Mouse (Mus musculus) layer of hippocampus, adult 9-11 months (tissue): Measurements from ENCODE around the gene Mei1.

Experiments
- DNase-seq: peaks from one replicate; pipeline ENCODE4 v3.0.0; 2022

The Mei1 gene

DNA sequence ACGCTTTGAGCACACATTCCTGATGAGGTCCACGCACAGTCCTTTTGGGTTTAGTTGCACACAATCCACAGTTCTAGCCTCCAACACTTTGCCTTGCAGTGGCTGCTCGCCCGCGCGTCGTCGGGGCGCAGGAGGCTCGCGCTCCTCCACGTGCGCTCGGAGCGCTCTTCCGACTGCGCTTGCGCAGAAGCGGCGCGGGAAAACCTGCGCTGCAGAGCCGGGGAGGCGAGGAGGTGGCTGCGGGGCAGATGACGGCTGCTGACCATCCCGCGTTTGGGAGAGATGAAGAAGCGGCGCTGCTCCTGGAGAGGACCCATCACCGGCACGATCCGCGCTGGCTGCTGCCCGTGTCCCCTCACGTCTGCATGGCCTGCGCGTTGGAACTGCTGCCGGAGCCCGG is at the start of gene Mei1:
Gene Mei1 (plus strand): TSS at position 99 of the 400 bp plus-strand sequence.
- no peak for DNase-seq

DNA sequence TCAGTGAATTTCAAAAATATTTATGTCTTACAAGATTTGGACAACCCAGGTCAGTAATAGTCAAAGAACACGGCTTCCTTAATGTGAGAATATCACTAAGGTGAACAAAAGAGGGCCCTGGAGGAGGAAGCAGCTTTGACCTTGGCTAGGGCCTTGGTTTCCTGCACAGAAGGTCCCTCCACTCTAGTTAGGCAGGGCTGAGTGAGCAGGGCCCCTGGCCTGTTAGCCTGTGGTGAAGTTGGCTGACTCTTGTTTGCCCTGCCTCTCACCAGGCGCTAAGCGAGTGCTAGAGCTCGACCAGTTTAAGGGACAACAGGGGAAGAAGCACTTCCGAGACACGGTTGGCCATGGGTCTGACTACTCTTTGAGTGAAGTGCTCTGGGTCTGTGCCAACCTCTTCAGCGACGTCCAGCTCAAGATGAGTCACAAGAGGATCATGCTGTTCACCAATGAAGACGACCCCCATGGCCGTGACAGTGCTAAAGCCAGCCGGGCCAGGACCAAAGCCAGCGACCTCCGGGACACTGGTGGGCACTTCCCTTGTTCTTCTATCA is 47.2 kb upstream of the Mei1 start:
- DNase-seq, result no peak

DNA sequence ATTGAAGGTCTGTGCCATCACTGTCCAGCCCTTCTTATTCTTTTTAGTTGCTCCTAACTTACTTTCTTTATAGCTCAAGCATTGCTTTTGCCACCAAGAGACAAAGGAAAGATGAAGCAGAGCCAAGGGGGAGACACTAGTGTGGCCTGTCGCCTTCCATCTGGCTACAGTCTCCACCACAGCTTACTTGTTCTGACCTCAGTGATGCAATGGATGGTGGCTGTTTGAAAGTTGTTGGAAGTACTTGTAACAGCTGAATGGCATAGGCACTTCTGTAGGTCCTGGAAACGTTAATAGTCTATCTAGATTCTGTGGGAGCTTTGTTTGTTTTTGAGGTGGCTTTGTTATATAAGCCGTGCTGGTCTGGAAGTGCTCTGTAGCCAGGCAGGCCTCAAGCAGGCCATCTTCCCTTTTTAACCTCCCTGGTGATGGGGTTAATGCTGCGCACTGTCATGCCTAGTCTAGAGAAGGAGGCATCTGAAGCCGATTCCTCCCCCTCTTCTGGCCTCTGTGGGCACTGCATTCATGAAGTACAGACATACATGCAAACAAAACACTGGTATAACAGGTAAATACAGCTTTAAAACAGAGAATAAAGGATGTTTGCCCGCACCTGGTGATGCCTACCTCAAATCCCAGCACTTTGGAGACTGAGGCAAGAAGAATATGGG is 45.7 kb upstream of the Mei1 start:
- no peak for DNase-seq

DNA sequence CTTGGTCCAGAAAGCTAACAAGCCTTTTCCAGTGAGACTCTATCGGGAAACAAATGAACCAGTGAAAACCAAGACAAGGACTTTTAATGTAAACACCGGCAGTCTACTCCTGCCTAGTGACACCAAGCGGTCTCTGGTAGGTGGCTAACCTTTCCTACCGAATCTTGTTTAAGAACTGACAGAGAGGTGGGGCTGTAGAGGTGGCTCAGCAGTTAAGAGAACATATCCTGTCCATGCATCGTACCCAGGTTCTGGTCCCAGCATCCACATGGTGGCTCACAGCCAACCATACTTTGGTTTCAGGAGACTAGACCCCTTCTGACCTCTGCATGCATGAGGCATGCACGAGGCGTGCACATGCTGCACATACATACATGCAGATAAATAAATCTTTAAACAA is 42.5 kb upstream of the Mei1 start:
- no peak for DNase-seq

DNA sequence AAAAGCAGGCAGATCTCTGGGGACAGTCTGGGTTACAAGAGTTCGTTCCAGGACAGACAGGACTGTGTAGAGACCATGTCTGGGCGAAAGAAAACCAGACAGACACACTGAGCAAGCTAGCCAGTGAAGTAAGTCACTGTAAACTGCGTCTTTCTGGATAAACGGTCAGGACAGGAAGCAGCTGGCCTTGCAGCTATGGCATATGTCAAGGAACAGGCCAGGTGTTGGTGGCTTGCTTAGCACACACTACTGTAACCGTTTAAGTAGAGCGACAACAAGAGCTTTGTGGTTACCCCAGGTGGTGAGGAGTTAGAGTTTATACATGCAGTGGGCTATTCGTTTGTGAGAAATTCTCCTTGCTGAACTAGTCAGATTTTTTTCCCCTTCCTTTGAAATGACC is 42.1 kb upstream of the Mei1 start:
- DNase-seq, result no peak

DNA sequence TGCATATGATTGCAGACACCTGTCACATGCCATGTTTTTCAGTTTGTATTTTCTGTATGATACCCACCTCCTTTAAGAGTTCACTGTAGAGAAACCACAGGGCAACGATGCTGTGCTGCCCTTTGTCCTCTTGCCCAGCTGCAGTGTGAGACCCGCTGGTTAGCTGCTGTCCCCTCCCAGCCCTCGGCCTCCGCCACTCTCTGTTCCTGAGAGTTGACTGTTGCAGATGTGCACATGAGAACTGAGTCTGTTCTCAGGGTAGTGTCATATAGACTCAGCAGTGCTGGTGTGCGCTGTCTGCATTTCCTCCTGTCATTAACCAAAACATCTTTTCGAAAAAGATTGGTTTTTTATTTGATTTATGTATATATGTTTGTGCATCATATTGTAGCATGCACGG is 37.4 kb upstream of the Mei1 start:
- DNase-seq, result no peak

DNA sequence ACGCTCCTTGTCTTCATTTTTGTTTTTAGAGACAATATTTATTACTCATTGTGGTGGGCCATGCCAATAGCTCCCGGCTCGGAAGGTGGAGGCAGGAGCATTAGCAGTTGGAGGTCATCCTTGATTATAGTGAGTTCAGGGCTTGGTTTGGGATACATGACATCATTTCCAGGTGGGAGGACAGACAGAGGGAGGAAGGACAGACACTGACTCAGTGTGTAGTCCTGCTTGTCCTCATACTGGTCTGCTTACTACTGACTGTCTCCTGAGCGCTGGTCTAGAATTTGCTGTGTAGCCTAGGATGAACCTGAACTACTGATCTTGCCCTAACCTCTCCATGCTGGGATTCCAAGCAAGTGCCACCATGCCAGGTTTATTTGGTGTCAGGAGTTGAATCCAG is 36.0 kb upstream of the Mei1 start, which contains the start of gene Desi1:
Gene Desi1 (minus strand): TSS at position 101 of the 400 bp plus-strand sequence.
- DNase-seq, result no peak

DNA sequence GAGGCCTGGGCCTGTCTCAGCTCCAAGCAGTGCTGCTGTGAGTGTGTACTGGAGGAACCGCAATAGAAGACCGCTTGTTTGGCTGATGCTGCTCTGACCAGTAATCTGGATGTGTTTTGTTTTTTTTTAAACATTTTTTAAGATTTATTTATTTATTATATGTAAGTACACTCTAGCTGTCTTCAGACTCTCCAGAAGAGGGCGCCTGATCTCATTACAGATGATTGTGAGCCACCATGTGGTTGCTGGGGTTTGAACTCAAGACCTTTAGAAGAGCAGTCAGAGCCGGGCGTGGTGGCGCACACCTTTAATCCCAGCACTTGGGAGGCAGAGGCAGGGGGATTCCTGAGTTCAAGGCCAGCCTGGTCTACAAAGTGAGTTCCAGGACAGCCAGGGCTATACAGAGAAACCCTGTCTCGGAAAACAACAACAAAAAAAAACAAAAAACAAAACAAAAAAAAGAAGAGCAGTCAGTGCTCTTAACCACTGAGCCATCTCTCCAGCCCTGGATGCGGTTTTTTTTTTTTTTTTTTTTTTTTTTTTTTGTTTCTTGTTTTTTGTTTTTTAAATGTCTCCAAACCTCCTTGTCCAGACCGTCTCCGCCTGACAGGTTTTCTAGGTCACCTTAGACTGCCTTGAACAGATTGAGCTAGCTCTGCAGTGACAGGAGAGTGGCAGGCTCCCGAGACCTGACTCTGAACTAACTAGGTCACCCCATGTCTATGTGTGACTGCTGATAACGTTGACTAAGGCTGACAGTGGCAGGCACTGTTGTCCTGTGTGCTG is 33.7 kb upstream of the Mei1 start:
- DNase-seq, result no peak

DNA sequence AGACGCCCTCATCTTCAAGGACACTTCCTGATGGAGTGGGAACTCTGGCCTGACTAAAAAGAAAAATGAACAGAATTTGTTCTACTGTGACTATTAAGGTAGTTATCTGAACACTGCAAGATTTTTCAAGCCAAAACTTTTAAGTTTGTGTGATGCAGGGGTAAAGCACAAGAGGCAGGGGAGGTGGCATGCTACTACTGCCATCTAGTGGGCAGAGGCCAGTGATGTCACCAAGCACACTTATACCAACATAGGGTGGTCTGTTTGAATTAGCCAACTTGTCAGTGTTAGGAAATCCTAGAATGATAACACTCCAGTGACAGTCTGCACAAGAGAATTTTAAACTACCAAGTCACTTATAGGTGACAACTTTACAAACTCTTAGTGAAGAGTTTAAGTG is 29.1 kb upstream of the Mei1 start:
- no peak for DNase-seq

DNA sequence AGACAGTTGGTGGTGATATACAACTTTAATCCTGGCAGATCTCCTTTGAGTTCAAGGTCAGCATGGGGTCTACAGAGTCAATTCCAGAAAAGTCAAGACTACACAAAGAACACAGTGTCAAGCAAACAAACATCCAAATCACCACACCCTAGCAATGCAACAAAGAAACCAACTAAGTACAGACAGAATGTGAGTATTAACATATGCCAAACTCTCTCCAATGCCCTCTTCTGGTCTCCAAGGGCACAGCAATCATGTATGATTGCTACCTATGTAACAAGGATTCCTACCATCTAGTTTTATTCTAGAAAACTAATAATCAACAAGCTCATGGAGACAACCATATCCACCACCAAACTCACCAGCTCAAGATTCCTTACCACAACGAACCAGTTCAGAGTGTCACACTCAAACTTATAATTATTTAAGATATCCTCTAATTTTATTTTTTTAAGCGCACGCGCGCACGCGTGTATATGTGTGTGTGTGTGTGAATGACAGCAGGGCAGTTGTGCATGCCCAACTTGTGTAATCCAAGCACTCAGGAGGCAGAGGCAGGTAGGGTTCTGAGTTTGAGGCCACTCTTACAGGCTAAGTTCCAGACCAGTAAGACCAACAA is 25.5 kb upstream of the Mei1 start:
- DNase-seq, result no peak

DNA sequence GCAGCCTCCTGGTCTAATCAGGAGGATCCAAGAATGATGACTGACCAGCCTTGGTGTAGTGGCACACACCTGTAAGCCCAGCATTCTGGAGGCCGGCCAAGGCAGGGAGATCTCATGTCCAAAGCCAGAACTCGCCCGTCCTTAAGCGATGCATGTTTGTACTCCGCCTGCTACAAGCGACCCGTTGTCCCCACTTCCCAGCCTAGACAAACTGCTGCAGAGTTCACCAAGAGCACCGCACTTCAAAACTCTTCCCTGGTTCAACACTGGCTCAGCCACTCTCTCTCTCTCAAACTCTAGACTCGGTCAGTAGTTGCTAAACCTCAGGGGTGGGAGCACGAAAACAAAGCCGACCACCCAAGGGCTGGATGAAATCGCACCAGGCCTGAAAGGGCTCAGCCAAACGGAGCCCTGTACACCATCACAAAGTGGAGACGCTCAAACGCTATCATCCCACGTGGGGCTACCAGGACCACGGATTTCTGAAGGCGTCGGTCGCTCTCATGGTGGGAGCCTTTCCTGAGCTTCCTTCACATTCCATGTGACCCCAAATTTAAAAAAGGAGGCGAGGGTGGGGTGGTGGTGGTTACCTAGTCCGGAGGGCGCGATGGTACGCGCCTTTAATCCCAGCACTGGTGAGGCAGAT is 23.4 kb upstream of the Mei1 start:
- DNase-seq, result no peak

DNA sequence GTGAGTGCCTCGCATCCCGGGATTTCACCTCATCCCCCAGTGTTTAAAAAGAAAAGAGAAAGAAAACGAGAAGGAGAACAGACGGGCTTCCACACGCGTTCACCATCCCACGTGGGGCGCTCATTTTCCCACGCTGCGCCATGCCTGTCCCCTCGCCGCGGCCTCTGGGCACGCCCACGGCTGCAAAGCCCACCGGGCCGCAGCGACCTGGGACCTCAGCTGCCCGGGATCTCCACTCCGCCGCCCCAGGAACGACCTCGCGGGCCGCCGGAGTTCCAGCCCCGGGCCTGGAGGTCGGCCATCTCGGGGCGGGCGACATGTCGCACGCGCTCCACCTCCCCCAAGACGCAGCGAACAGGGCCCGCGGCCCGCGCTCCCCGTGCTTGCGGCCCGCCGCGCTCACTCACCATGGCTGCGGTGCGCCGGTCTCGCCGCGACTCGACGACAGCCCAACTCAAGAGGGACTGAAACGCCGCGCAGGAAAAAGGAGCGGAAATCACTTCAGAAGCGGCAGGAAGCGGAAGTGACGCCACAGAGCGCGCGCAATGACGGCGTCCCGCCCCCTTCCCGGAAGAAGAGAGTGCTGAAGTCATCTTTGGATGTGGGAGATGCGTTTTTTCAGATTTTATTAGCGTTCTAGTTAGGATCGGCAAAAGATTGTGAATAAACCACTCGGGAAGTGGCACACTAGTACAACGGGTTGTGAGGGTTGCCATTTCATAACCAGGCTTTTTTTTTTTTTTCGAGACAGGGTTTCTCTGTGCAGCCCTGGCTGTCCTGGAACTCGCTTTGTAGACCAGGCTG is 22.5 kb upstream of the Mei1 start, which contains the start of gene Snu13:
Gene Snu13 (minus strand): TSS at position 519 of the 804 bp plus-strand sequence.
- DNase-seq, result peak; percentile 91

DNA sequence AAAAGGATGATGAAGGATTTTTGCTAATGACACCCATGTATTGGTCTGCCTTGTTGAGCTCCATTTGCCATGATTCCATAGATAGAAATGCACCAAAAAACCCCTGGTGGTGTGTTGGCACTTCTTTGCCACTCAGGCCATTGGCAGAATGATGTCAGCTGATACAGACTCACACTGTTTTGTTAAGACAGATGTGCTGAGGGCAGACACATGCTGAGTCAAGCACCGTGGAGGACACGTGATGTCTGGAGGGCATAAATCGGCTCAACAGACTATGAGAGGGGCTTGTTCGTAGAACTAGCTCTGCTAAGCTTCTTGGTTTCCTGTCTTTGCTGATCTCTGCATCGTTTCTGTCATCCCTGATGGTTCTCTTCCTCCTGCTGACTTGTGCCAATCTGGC is 17.3 kb upstream of the Mei1 start:
- no peak for DNase-seq

DNA sequence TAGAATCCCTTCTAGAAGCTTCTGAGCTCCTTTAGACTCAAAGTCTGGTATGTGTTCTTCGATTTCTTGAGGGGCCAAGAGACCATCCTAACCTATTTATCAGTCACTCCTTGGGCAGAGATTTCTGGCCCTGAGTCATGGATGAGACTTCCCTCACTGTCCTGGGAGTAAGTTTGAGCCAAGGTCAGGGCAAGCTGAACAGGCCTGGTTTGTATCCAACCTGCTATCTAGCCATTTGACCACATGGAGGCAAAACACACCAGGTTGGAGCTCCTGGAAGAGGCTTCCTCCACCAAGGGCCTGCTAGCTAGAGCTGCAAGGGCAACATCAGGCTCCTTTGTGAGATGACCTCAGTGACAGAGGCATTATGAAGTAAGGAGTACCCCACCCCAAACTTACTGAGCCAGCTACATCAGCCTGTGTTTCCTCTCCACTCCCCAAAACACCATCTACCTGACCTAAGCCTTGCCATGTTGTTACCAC is 11.0 kb upstream of the Mei1 start, which contains the start of gene 4930407I10Rik:
Gene 4930407I10Rik (plus strand): TSS at position 433 of the 483 bp plus-strand sequence.
- no peak for DNase-seq

DNA sequence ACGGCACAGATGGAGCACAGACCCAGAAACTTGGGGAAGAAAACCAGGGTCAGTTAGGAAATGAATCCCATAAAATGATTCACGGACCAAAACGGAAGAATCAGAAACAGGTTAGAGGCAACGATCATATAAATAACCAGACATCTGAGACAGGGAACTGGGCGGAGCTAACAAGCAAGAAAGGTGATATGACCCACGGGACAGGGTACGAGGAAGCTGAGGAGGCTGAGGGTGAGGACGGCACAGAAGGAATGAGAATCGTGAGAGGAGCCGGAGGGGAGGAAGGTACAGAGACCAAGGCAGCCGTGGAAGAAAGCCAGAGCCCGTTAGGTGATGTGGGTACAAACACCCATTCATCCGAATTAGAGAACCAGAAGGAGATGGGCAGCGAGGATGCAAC is 5.9 kb upstream of the Mei1 start:
- DNase-seq, result no peak

DNA sequence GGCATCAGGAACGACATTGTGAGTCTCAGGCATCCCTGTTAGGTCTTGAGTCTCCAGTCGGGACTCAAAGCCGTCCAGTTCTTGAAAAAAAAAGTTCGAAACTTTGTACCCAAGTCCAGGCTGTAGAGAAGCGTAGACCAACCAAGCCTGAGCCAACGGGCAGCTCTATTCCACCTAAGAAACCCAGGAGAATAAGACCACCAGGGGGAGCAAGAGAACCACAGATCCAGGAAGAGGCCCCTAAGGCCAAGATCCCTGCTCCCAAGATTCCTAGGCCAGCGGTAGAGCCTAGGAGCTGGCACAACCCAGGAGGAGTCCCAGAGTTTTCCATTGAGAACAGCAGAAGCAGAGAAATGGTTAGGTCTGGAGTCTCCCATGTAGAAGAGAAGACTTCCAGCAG is 4.3 kb upstream of the Mei1 start:
- DNase-seq, result peak; percentile 72

DNA sequence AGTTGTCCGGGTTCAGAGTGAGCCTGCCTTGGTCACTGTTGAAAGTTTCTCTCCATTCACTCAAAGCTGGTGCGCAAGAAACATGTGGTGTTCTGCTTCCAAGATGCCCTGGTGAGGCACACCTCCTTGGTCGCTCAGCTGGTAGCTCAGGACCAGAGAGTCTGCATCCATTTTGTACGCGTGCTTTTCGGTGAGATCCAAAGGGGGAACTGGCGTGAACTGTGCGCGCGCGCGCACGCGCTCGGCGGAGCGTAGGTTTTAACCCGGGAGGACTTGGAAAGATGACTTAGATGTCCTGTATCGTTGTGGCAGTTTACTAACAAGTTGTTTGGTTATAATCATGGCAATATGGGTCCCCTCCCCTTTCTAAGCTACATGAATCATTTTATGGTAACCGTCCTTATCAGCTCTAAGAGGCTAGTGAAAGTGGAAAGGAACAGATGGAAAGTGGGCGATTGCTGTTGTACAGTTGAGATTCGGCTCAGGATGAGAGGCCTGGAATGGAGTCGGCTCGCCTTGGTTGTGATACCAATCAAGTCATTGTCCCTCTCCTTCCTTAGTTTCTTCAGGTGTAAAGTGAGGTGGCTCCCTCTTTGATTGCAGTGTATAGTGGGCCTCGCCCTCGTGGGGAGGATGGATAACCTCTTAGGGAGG is 2.1 kb downstream of the Mei1 start:
- peak; percentile 40 for DNase-seq

DNA sequence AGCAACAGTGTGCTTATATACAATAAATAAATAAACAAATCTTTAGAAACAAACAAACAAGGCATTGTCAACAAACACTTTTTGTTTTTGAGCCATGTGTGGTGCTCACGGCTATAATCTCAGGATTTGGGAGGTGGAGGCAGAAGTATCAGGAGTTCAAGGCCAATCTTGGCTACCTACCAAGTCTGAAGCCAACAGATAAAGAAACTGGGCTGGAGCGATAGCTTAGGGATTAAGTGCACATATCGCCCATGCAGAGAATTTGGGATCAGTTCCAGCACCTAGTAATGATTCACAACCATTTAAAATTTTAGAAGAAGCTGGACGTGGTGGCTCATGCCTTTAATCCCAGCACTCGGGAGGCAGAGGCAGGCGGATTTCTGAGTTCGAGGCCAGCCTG is 3.7 kb downstream of the Mei1 start:
- no peak for DNase-seq

DNA sequence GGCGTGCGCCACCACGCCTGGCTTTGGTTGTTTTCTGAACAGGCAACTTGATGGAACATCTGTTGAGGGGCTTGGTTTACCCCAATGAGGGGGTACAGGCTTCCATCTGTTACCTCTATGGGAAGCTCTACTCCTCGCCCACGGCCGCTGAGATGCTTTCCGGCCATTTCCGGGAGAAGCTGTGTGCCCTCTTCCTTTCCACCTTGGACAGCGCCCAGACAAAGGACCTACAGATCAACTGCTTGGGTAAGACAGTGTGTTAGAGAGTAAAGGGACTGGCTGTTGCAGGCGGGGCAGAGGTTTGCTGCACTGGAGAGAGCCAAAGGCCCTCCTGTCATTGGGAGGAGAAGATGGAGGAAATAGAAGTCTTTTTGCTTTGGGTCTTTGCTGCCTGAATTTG is 10.1 kb downstream of the Mei1 start:
- no peak for DNase-seq

DNA sequence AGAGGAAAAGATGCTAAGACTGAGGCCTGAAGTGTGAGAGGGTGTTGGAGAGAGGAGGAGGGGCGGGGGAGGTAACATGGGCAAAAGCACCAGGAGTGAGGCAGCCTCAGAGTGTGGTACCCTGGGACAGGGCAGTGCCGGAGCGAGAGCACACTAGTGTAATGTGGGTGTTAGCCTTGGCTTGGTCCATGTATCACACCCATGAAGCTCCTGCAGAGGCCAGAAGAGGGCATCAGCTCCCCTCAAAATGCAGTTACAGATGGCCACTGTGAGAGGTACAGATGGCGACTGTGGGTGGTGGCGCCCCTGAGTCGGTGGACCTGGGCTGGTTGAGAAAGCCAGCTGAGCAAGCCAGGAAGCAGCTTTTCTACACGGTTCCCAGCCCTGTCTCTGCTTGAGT is 11.4 kb downstream of the Mei1 start:
- DNase-seq, result peak; percentile 69

DNA sequence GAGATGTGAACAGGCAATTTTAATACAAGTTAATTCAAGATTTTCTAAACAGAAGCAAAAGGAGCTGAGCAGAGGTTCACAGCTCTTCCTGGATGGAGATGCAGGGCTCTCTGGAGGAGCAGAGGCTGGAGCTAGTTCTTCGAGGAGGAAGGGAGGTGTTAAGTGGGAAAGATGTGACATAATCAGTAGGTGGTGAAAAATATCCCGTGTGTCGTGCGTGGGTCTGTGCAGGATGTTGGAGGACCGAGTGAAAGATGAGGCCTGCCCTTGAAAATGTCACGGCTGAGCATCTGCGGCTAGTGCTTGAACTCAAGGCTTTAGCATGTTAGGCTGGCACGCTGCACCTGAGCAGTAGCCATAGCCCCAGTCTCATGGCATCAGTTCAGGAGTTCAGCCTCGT is 15.8 kb downstream of the Mei1 start:
- DNase-seq, result no peak

DNA sequence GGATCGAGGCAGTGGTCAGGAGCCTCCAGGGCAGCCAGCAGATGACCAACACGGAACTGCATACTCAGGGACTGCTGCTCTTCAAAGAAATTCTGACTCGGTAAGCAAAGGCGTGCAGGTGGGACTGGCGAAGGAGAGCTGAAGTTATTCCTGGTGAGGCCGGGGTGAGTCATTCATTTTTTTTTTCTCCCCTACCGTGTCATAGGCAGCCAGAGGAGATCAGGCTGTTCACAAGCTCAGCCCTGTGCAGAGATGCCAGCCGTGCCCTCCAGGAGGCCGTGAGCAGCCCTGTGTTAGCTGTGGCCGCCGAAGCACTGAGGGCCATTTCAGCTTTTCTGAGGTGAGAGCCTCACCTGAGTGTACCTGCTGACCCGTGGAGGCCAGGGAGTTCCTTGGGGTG is 16.3 kb downstream of the Mei1 start:
- no peak for DNase-seq
